Mouse (Mus musculus) lung, postnatal 0 days (tissue): Measurements from ENCODE around the gene Kctd4.

Experiments used
- CTCF ChIP-seq: IDR thresholded peaks from 2 replicates; pipeline ENCODE4 v1.5.1; 2016; ENCODE audit warnings: antibody characterized with exemption, mild to moderate bottlenecking
- EP300 ChIP-seq: IDR thresholded peaks from 2 replicates; pipeline ENCODE4 v1.6.1; 2016; ENCODE audit warnings: antibody characterized with exemption, mild to moderate bottlenecking, control low read depth

DNA sequence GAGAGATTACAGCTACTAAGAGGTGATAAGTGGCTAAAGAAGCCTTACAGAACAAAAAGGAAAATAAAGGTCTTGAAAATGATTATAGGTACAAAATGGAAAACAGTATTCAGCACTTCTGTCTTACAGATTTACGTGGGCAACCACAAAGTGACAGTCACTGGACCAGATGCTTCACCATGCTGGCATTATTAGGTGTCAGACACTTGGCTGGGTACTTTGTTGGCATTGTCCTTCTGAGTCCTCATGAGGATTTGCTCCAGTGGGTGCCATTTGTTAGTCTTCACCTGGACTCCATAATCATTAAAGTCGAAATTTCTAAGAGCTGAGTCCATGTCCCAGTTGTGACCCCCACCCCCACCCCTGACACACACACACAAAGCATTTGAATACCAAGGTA, 59.5 kb downstream of the Kctd4 start:
- TF ChIP-seq CTCF (no peak), EP300 (no peak)
